Mouse (Mus musculus) monocyte, adult 2 months (primary cell): ENCODE results near the gene Olfr32.
"Not testable (repeated sequence)": the region's sequence is repeated elsewhere in the genome, so short reads cannot be mapped to it uniquely, and the experiment has no call there.

Source experiments
- DNase-seq, 2 experiments: peaks; one replicate each; pipeline ENCODE4 v3.0.0; 2022; ENCODE audit warnings: low spot score in 2 of 2, low read depth in 1 of 2

The Olfr32 gene

DNA sequence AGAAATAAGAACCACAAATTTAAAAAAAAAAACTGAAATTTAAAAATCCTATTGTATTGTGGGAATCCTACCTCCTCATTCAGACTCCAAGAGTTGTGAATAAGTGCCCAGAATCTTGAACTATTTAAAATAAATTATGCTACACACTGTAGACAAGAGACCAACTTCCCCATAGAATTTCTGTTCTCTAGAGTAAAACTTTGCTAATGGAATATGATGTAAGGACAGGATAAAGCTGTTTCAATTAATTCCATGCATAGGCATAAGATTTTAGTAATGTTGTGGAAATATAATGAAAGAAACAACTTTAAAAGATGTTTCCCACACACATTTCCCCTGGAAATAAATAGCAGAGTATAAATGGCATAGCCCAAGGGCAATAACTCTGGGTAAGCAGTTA is at the start of gene Olfr32:
Gene Olfr32, minus strand, starts transcription at position 101 of the 400 bp plus-strand sequence.
- DNase-seq = no peak

DNA sequence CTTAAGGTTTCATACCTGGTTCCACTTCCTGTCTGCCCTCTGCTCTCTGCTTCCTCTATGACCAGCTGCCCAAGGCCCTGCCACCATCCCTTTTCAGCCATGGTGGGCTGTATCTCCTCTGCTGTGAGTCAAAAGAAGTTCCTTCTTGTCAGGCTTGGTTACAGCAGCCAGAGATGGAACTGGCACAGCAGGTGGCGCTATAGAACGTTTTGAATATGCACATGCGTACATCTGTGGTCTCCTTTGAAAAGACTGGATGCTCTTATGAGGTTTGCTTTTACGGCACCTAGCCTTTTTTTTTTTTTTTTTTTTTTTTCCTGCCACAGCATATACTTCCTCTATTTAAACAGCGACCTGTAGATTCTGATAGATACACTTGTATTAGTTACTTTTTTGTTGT is 45.0 kb upstream of the Olfr32 start:
- not testable (repeated sequence) for DNase-seq

DNA sequence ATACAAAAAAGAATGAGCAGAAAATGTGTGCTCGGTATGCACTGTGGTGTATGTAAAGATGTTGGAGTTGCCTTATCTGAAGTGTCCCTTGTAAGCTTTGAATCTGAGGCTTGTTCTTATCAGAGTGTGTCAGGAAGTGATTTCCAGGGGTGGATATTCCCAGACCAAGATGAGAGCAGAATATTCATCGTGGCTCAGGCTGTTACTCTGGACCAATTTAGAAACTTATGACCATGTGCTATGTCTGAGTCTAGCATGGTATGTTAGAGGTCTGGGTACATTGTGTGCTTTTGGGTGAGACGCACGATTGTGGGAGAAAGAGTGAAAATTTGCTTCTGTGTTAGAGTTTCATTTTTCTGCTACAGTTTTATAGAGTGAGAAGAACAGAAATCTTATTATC is 44.0 kb upstream of the Olfr32 start:
- DNase-seq = not testable (repeated sequence)

DNA sequence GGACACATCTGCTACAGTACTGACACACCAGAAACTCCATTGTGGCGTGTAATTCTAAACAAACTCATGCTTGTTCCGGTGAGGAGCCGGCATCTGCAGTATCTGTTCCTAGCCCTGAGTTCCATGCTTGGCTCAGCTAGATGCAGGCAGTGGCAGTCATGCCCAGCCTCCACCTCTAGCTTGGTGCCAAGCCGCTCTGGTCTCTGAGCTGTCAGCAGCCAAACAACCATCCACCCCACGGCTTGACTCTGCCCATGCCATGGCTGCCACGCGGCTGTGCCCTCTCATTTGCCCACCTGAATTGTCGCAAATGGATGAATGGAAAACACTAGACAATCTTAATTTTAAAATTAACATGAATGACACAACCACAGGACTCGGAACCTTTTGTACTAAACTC is 11.8 kb upstream of the Olfr32 start:
- DNase-seq = no peak

DNA sequence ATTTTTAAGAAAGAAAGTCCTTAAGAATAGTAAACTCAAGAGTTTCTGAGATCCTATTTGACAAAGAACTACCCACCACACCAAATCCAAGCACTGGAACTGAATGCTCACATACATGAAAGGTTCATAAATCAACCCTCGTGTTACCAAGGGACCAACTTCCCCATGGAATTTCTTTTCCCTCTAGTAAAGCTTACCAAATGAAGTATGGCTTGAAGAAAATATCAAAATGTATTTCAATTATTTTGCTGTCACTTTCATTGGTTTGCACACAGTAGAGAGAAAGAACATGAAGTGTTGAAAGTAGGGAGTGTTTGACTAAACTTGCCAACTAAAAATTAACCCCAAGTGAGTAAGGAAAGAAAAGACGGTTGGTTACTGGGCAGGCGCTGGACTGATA is 10.9 kb upstream of the Olfr32 start, which contains the start of gene Olfr1270:
Gene Olfr1270, minus strand, starts transcription at position 101 of the 400 bp plus-strand sequence.
- DNase-seq = no peak

DNA sequence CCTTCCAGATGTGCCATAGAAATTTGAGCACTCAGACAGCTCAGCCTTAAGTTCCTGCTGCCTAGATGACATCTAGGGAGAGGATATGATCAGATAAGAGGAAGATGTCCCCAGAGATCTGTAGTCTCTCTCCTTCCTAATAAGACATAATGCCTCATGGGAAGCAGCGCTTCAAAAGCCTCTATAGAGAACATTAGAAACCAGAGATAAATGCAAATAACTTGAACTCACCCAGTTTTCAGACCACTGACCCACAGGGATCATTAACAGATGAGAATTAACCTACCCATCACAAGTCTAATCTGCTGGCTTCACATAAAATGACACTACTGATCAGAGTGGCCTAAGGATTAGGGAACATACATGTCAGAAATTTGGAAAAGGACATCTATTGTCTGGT is 20.8 kb downstream of the Olfr32 start, which contains the start of gene Olfr1269:
Gene Olfr1269, minus strand, starts transcription at position 101 of the 400 bp plus-strand sequence.
- DNase-seq = no peak
